Comparison of ENCODE assay signal across 17 mouse cellular contexts in genomic region chr1:133692195-133692594, GRCm38 (mm10). TPM values are rescaled to one million over a fixed set of nuclear protein-coding genes. Genes with fewer than 3 reads are reported as not detected.
"Had no signal": no experiment of that assay in that cellular context is flagged by ENCODE, and none has a peak within 500 bp of the region (broad histone marks: within the 10 kb centered on the region; RNA-seq: fewer than 3 reads in every experiment).

No protein-coding gene starts in this region.

- H3K9ac ChIP-seq: liver, embryonic 15.5 days; neural tube, embryonic 15.5 days had no signal

- H3K27me3 ChIP-seq: liver, embryonic 15.5 days; neural tube, embryonic 15.5 days had no signal

- H3K4me2 ChIP-seq: liver, embryonic 11.5 days; liver, embryonic 15.5 days; neural tube, embryonic 15.5 days had no signal

- H3K9me3 ChIP-seq: limb, embryonic 10.5 days; liver, embryonic 15.5 days; midbrain, embryonic 10.5 days; neural tube, embryonic 15.5 days had no signal

- ATAC-seq: lung, postnatal 0 days had no signal

- H3K4me3 ChIP-seq: layer of hippocampus, adult 2 months; limb, embryonic 10.5 days; liver, embryonic 15.5 days; midbrain, embryonic 10.5 days; myocyte; neural tube, embryonic 15.5 days had no signal

- DNase-seq: kidney, adult 8-10 months; lung, adult 2 months; lung, postnatal 4 days; midbrain, embryonic 14.5 days; right cerebral cortex, adult 18-20 months; right cerebral cortex, postnatal 25 days; thymus, postnatal 36 days had no signal

- H3K27ac ChIP-seq: layer of hippocampus, adult 2 months; liver, embryonic 15.5 days; midbrain, embryonic 10.5 days; neural tube, embryonic 15.5 days had no signal

- H3K36me3 ChIP-seq: limb, embryonic 10.5 days; liver, embryonic 15.5 days; midbrain, embryonic 10.5 days; neural tube, embryonic 15.5 days had no signal

- H3K4me1 ChIP-seq: neural tube, embryonic 15.5 days had no signal

RNA-seq across cellular contexts. Expression of gene Lax1, which starts 2.3 kb away (rescaled TPM):
- polyA plus RNA-seq: midbrain, embryonic 14.5 days had no signal

RNA-seq across cellular contexts. Expression of gene Zbed6, which starts 31.5 kb away (rescaled TPM):
- polyA plus RNA-seq: limb, embryonic 10.5 days; liver, embryonic 11.5 days; liver, embryonic 15.5 days; lung, postnatal 0 days; midbrain, embryonic 10.5 days; midbrain, embryonic 14.5 days; neural tube, embryonic 11.5 days; neural tube, embryonic 15.5 days; stomach, embryonic 16.5 days had no signal
